Mouse (Mus musculus) liver, embryonic 14.5 days (tissue): ENCODE measurements around the gene Adgra1. TPM values are rescaled to one million over a fixed set of nuclear protein-coding genes. Genes with fewer than 3 reads are reported as not detected.
A peak's percentile ranks its signal among the peaks of the same experiment; 100 is the strongest.

Source experiments
- ATAC-seq: fragments of 200-750 bp; cut with Nextera tagmentation; 2 replicates; pipeline ENCODE4 v1.8.0; 2017; ENCODE audit warnings: moderate number of reproducible peaks, mild to moderate bottlenecking, moderate library complexity; ENCODE audit not compliant: insufficient read depth
- DNase-seq, 3 experiments: peaks; one replicate each; pipeline ENCODE4 v3.0.0-alpha.2; 2012 to 2013; ENCODE audit warnings: low read depth in 3 of 3, low spot score in 3 of 3
- H3K27ac ChIP-seq: fragments of 300-500 bp; sonication (generic); 2 replicates; pipeline ENCODE4 v1.5.1; 2014; ENCODE audit warnings: moderate library complexity, mild to moderate bottlenecking, control low read depth, inconsistent platforms
- H3K27me3 ChIP-seq: fragments of 300-500 bp; sonication (generic); 2 replicates; pipeline ENCODE4 v1.6.1; 2014; ENCODE audit warnings: mild to moderate bottlenecking, low read length, moderate library complexity; ENCODE audit not compliant: control insufficient read depth, insufficient read depth
- H3K36me3 ChIP-seq: fragments of 300-500 bp; sonication (generic); replicated peaks from 2 replicates; pipeline ENCODE4 v1.6.1; 2014; ENCODE audit warnings: low read depth; ENCODE audit not compliant: control insufficient read depth, insufficient read depth
- H3K4me1 ChIP-seq, 2 experiments: fragments of 200-500 bp in 1 of 2; fragments of 300-500 bp in 1 of 2; sonication (generic) in 1 of 2; replicated peaks; 2 replicates each; pipeline ENCODE4 v1.6.1; 2012 to 2014; ENCODE audit warnings: antibody characterized with exemption in 1 of 2, inconsistent platforms in 1 of 2, low read length in 1 of 2; ENCODE audit not compliant: control insufficient read depth in 2 of 2, insufficient read depth in 2 of 2
- H3K4me2 ChIP-seq: fragments of 300-500 bp; sonication (generic); 2 replicates; pipeline ENCODE4 v1.6.1; 2014; ENCODE audit warnings: low read depth, mild to moderate bottlenecking, control low read depth, moderate library complexity
- H3K4me3 ChIP-seq, 2 experiments: fragments of 200-500 bp in 1 of 2; fragments of 300-500 bp in 1 of 2; sonication (generic) in 1 of 2; 2 replicates each; pipeline ENCODE4 v1.5.1; 2012 to 2014; ENCODE audit warnings: low read depth in 2 of 2, low read length in 2 of 2, mild to moderate bottlenecking in 2 of 2, control low read depth in 1 of 2, inconsistent platforms in 1 of 2, moderate library complexity in 1 of 2; ENCODE audit not compliant: insufficient read depth in 1 of 2
- H3K9ac ChIP-seq: fragments of 300-500 bp; sonication (generic); replicated peaks from 2 replicates; pipeline ENCODE4 v1.6.1; 2014; ENCODE audit warnings: mild to moderate bottlenecking, control low read depth, moderate library complexity
- H3K9me3 ChIP-seq: fragments of 300-500 bp; sonication (generic); 2 replicates; pipeline ENCODE4 v1.6.1; 2016; ENCODE audit warnings: low read length, mixed read lengths; ENCODE audit not compliant: control insufficient read depth
- CTCF ChIP-seq: IDR thresholded peaks from 2 replicates; pipeline ENCODE4 v1.5.1; 2016; ENCODE audit warnings: antibody characterized with exemption, low read depth, control low read depth
- EP300 ChIP-seq: IDR thresholded peaks from 2 replicates; pipeline ENCODE4 v1.6.1; 2016; ENCODE audit warnings: antibody characterized with exemption, low read depth
- WGBS: fragments of 180-500 bp; shearing (Covaris S2); extraction: QIAGEN DNeasy Blood & Tissue Kit; methylation state at CpG from one replicate; pipeline ENCODE4 v1.1.7; 2014; ENCODE audit not compliant: insufficient replicate concordance; 5-methylcytosine and 5-hydroxymethylcytosine counted together
- polyA plus RNA-seq, 2 experiments: library from polyadenylated mRNA; depleted of rRNA in 1 of 2; stranded (reverse) in 1 of 2; unstranded in 1 of 2; fragments of >200 nt; fragmentation: Nextera tagmentation in 1 of 2; extraction: Ambion mirVana in 1 of 2; gene quantifications; 2 replicates each; pipeline versions ENCODE4 v1.2.1 to v1.2.3; 2012 to 2014

Adgra1 gene
- polyA plus RNA-seq, 2 experiments = not detected

DNA sequence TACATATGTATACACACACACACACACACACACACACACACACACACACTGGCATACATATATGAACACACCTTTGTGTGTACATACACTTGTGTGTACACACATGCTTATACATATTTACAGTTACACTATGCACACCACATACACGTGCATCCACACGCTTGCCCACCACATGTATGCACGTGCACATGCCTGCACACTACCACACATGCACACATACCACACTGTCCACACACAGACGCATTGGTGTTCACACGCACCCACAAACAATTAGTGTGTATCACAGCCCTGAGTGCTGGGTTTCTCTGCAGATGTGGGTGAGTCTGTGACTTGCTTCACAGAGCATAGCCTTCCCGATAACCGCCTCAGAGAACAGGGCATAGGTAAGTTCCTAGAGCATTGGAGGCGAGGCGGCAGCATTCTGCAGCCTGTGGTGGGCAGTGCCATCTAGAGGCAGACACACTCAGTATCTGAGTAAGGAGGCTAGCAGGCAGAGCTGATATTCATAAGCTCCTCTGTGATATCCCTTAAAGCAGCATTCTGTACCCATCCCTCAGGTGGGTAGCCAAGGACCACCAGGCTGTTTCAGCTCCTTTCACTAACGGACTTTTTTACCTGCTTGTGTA lies 43.3 kb downstream of the Adgra1 start:
- 52% methylated on average over 10 of the region's 10 CpGs for WGBS
- TF ChIP-seq CTCF (peak; percentile 38; the same call in 1 of the 2 replicates), EP300 (no peak)
- Histone ChIP-seq H3K4me2 (no peak overlapping the region), H3K27me3 (no peaks in the 10 kb centered on the region), H3K4me1 (no peaks in the 10 kb centered on the region), H3K9me3 (no peaks in the 10 kb centered on the region), H3K9ac (no peak overlapping the region), H3K4me3 (no peak overlapping the region), H3K36me3 (no peaks in the 10 kb centered on the region), H3K27ac (no peak overlapping the region)
- no peak for DNase-seq
- no peak for ATAC-seq

DNA sequence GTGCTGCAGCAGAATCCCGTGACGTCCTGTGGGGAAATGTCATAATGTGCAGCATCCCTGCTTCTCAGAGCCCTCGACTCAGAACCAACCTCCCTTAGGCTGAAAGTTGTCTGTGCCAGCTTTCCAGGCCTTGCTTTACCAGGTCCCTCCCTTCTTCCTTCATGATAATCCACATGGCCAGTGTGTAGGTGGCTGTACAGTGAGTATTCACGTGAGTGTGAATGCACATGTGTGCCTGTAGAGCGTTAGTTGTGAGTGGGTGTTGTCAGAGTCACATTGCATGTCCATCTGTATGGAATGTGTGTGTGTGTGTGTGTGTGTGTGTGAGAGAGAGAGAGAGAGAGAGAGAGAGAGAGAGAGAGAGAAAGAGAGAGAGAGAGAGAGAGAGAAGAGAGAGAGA lies 44.1 kb downstream of the Adgra1 start:
- Histone ChIP-seq H3K9me3 (no peaks in the 10 kb centered on the region), H3K36me3 (no peaks in the 10 kb centered on the region), H3K9ac (no peak overlapping the region), H3K27ac (no peak overlapping the region), H3K4me2 (no peak overlapping the region), H3K4me1 (no peaks in the 10 kb centered on the region), H3K27me3 (no peaks in the 10 kb centered on the region), H3K4me3 (no peak overlapping the region)
- no peak for TF ChIP-seq EP300
- no peak for TF ChIP-seq CTCF
- ATAC-seq (no peak), DNase-seq (no peak)
- WGBS = 58% methylated on average over 5 of the region's 5 CpGs

DNA sequence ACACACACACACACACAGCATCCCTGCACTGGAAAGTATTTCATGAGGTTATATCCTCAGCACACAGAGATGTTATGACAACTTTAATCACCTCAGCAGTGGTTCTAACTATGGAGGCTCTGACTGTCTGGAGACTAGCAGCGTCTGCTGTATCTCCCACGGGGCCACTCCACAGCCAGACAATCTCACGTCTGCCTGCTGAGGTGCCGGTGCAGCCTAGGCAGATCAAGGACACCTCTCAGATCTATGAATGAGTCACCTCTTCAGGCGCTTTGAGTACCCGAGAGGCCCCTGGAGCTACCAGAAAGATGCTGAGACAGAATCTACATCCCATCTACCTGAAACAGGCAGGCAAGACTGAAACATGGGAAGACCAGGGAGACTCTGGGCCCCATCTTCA lies 44.6 kb downstream of the Adgra1 start:
- no peak overlapping the region for H3K4me3 ChIP-seq
- no peaks in the 10 kb centered on the region for H3K4me1 ChIP-seq
- no peak overlapping the region for H3K4me2 ChIP-seq
- no peaks in the 10 kb centered on the region for H3K9me3 ChIP-seq
- H3K9ac ChIP-seq = no peak overlapping the region
- WGBS = 54% methylated on average over 6 of the region's 6 CpGs
- H3K36me3 ChIP-seq = no peaks in the 10 kb centered on the region
- ATAC-seq (no peak), DNase-seq (no peak)
- no peak for TF ChIP-seq CTCF
- TF ChIP-seq EP300 = no peak
- H3K27me3 ChIP-seq = no peaks in the 10 kb centered on the region
- no peak overlapping the region for H3K27ac ChIP-seq

DNA sequence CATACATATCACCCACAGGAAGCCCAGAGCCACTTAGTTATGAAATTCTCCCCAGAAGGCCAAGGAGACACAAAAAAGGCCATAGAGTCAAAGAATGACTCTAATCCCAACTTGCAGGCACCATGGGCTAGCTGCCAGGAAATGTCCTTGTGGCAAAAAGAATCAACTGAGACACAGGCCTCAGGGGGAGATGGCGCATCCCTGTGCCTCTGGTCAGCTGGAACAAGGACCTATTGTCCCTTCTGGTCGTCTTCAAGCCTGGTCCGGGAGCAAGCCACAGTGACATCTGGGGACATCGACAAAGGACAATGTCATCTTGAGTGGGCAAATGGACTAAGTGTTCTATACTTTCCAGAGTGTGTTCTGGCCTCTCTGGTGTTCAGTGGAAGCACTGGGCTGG lies 49.6 kb downstream of the Adgra1 start:
- Histone ChIP-seq H3K9me3 (no peaks in the 10 kb centered on the region), H3K27ac (no peak overlapping the region), H3K9ac (no peak overlapping the region), H3K4me2 (no peak overlapping the region), H3K4me3 (no peak overlapping the region), H3K36me3 (no peaks in the 10 kb centered on the region), H3K4me1 (no peaks in the 10 kb centered on the region), H3K27me3 (no peaks in the 10 kb centered on the region)
- DNase-seq = no peak
- no peak for ATAC-seq
- no peak for TF ChIP-seq CTCF
- no peak for TF ChIP-seq EP300
- WGBS = 61% methylated on average over 4 of the region's 4 CpGs

DNA sequence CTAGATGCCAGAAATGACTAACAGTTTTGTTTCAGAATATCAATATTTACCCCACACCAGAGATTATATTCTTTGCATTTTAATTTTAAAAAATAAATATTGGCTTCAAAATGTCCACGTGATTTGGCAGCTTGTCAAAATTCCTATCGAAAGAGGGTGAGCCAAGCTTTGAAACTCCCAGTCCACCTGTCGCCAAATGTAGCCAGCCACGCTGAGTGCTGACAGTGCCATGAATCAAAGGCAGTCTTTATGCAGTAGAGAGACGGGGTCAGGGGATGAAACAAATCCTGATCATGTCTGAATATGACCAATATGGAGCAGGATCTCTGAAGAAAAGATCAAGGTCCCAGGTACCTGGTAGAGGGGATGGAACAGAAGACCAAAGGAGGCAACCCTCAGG lies 57.8 kb downstream of the Adgra1 start:
- Histone ChIP-seq H3K4me3 (no peak overlapping the region), H3K9ac (no peak overlapping the region), H3K27ac (no peak overlapping the region), H3K9me3 (no peaks in the 10 kb centered on the region), H3K4me1 (no peaks in the 10 kb centered on the region), H3K4me2 (no peak overlapping the region), H3K27me3 (peaks cover 18% of the 10 kb centered on the region), H3K36me3 (no peaks in the 10 kb centered on the region)
- no peak for DNase-seq
- ATAC-seq = no peak
- TF ChIP-seq EP300 (no peak), CTCF (no peak)
- WGBS = 59% methylated on average over 5 of the region's 5 CpGs
